Mouse (Mus musculus) urinary bladder, postnatal 14 days (tissue): Measurements from ENCODE around the gene 5730507C01Rik.

Experiments used
- DNase-seq: peaks from one replicate; pipeline ENCODE4 v3.0.0; 2021; ENCODE audit warnings: low spot score

Gene 5730507C01Rik

DNA sequence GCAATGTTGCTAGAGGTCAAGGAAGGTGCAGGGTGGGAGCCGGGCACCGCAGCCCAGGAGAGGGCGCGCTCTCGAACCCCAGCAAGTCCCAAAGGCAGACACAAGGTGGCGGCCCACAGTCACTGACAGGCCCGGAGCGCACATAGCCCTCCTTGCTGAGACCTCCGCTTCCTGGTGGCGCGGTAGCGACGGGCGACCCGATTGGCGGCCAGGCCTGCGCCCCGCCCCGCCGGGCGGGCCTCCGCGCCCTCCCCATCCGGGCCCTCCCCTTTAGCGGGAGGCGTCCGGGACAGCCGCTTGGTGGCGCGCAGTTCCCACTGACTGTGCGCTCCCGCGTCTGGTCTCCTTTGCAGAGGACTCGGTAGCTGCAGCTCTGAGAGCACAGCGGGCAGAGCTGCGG lies at the start of gene 5730507C01Rik:
Gene 5730507C01Rik, plus strand, starts transcription at position 340 of the 400 bp plus-strand sequence.
- peak; percentile 61 for DNase-seq

DNA sequence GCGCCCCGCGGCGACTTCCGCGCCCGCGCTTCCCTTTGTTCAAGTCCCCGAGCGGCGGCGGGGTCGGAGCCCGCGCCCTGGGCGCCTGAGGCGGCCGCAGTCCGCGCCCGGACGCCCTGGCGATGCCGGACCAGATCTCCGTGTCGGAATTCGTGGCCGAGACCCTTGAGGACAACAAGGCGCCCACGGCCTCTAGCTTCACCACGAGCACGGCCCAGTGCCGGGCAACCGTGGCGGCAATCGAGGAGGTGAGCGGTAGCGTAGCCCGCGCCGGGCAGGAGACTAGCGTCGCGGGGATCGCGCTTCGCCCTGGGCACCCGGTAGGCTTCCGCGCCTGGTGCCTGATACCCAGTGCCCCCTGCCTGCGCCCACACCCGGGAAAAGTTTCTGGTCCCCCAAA lies 306 bp downstream of the 5730507C01Rik start:
- peak; percentile 2 for DNase-seq

DNA sequence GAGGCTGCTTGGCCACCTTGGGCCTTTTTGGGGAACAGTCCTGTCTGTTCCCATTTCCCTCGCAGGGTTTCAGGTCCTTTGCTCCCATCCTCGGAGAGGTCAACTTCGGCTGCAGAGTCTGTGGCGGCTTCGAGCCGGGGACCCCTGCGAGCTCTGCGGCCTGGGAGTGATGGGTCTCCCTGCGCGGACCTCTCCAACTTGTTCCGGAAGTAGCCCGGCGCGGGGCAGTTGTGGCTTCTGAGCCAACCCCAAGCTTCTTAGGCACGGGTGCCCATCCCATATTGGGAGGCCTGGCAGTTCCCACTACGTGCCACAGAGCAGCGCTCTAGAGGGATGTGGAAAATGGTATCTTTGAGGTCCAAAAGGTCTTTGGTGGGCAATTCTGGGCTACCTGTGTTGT lies 767 bp downstream of the 5730507C01Rik start:
- DNase-seq: peak; percentile 2
